Mouse (Mus musculus) forelimb bud, embryonic 11.5 days (tissue): ENCODE measurements around the gene Hat1.

Source experiments
- DNase-seq: peaks from one replicate; pipeline ENCODE4 v3.0.0-alpha.2; 2012; ENCODE audit warnings: low read depth, low spot score

Gene Hat1

DNA sequence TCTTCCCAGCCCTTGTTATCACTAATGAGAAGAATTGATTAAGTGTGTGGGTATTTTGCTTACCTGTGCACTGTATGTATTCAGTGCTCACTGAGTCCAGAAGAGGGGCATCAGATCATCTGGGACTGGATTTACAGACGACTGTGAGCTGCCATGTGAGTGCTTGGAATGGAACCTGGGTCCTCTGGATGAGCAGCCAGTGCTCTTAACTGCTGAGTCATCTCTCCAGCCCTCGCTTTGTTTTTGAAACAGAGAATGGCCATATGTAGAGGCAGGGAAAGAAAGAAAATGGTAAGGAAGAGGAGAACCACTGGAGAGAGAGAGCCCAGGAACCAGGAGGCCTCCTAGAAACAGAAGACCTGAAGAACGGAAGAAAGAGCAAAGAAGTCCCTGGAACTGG lies 73.8 kb downstream of the Hat1 start:
- DNase-seq, result no peak

GRCm38 (mm10) chr2:71466103-71466502 lies 77.3 kb downstream of the Hat1 start:
- no peak for DNase-seq

DNA sequence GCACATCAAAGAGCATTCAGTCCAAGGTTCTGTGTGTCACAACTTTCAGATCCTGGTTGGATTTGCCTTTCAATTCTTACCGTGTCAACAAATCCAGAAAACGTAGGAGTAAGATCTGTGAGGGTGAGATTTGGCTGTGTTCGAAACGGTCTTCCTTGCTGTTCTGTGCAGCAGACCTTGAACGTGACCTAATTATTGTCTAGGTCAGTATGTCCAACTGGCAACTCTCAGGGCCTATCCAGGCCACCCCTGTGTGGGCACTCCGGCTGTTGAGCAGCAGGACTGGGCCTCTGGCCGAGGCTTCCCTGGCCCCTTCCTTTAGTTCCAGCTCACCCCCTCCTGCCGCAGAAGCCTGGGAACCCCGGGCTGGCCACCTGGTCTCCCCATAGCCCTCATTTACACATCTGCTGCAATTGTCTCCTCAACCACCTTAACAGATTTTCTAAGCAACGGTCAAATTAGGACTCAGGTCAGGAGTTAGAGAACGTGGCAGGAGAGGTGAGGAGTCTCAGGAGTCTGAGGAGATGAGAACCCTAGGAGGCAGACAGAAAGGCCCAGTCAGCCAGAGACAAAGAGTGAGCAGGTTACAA lies 78.2 kb downstream of the Hat1 start:
- no peak for DNase-seq

DNA sequence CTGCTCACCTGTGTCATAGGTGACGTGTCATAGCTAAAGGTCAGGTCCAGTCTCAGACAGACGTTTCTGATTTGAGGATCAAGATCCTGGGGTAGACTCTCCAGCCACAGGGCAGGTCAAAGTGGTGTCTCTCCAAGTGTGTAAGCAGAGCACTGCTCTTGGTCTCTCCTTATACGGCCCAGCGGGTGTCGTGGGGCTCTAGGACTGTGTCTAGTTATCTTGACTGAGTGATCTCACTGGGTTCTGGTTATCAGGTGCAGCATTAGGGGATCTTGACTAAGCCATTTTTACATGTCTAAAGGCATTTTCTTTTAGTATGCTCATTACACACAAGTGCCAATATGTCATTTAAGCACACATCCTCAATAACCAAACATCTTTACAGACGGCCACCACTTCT lies 82.3 kb downstream of the Hat1 start:
- no peak for DNase-seq

GRCm38 (mm10) chr2:71473830-71474229 lies 85.1 kb downstream of the Hat1 start:
- DNase-seq, result no peak

DNA sequence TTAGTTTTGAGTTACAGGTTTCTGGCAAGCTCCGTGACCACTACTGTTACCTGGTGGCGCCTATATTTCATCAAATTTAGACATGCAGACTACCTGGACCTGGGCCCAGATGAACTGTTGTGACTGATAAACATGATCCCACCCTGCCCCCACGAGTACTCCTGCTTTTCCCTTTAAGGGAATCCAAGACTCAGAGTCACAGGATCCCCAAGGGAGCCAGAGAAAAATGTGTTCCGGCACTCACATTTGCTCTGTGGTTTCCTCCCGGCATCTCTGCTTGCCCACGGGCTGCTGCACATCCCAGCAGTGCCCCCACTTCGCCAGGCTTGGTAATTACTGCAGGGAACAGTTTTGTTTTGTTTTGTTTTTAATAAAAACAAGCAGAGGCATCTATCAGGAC lies 85.6 kb downstream of the Hat1 start:
- DNase-seq, result no peak

- DNase-seq, result no peak
Observed at GRCm38 (mm10) chr2:71475311-71475710, 86.6 kb downstream of the Hat1 start.

- no peak for DNase-seq
Observed at GRCm38 (mm10) chr2:71475760-71476159, 87.0 kb downstream of the Hat1 start.

GRCm38 (mm10) chr2:71477787-71478186 lies 89.0 kb downstream of the Hat1 start:
- no peak for DNase-seq

DNA sequence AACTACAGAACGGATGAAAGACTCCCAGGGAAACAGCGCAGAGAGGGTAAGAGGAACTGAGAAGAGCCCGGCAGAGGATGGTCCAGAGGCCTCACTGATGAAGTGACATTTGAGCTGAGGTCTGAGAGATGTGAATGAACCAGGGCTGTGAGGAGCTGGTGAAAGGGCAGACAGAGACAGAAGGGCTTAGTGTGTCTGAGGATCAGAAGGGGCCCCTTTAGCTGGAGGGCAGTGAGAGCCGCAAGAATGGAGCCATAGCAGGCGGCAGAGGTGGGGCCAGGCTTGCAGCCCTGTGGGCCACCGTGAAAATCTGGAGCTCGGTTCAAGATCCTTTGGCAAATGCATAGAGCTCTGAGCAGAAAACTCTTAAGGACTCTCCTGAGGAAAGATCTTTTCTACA lies 91.2 kb downstream of the Hat1 start:
- no peak for DNase-seq

- DNase-seq, result no peak
Observed at GRCm38 (mm10) chr2:71481825-71482224, 93.1 kb downstream of the Hat1 start.

- no peak for DNase-seq
Observed at GRCm38 (mm10) chr2:71483046-71483716, 94.4 kb downstream of the Hat1 start.

- no peak for DNase-seq
Observed at GRCm38 (mm10) chr2:71483717-71484066, 94.9 kb downstream of the Hat1 start.
